Mouse (Mus musculus): ENCODE data around the gene Zdhhc18. TPM values are rescaled to one million over a fixed set of nuclear protein-coding genes. Genes with fewer than 3 reads are reported as not detected.

Gene Zdhhc18
- total and polyA plus RNA-seq, 3 experiments, result 6.7 to 15.6 TPM; not detected in 1

GRCm38 (mm10) chr4:133688417-133689067 is 38.6 kb upstream of the Zdhhc18 start:
- TF ChIP-seq POLR2A (IDR thresholded peaks at IDR 0.05; ENCODE audit: control insufficient read depth in 1 of 2, insufficient read depth in 1 of 2, low read depth in 1 of 2, low read length in 2 of 2, poor library complexity in 1 of 2) (peak in 1 of 2 experiments; percentile 39; a peak in 1 of 4 replicates), POLR2AphosphoS2 (IDR thresholded peaks at IDR 0.05; ENCODE audit: low read length) (no peak)
- no peaks in the 10 kb centered on the region for H3K4me1 ChIP-seq (ENCODE audit: control insufficient read depth in 1 of 2, insufficient read depth in 2 of 2, low read length in 2 of 2)

GRCm38 (mm10) chr4:133687126-133687525 is 37.2 kb upstream of the Zdhhc18 start:
- H3K9me3 ChIP-seq (replicated peaks; ENCODE audit: insufficient read depth, low read length), result no peaks in the 10 kb centered on the region
- TF ChIP-seq RCOR1 (IDR thresholded peaks at IDR 0.05; ENCODE audit: low read depth, low read length) (no peak), POLR2AphosphoS2 (IDR thresholded peaks at IDR 0.05; ENCODE audit: low read length) (0 out of 2 replicates have a peak, but pooled peaks have one; percentile 0)
- H3K9ac ChIP-seq (ENCODE audit: control insufficient read depth, low read depth, low read length, poor library complexity, severe bottlenecking), result no peak overlapping the region
- no peak overlapping the region for H3K27ac ChIP-seq (ENCODE audit: control insufficient read depth, low read depth, low read length)
- H3K36me3 ChIP-seq (ENCODE audit: control insufficient read depth in 1 of 2, insufficient read depth in 2 of 2, low read length in 2 of 2), result peaks cover 0 to 43% of the 10 kb centered on the region in 2 experiments; a peak in 2 of 4 replicates
- no peak overlapping the region for H3K4me3 ChIP-seq (ENCODE audit: control insufficient read depth in 1 of 2, insufficient read depth in 1 of 2, low read depth in 2 of 2, low read length in 2 of 2)
- no peaks in the 10 kb centered on the region for H3K4me1 ChIP-seq (ENCODE audit: control insufficient read depth in 1 of 2, insufficient read depth in 2 of 2, low read length in 2 of 2)
- no peaks in the 10 kb centered on the region for H3K27me3 ChIP-seq (ENCODE audit: control insufficient read depth in 1 of 2, insufficient read depth in 2 of 2, low read length in 2 of 2)
- no peak for DNase-seq (ENCODE audit: low read depth, low spot score)
- H3K79me2 ChIP-seq (ENCODE audit: control insufficient read depth, insufficient read depth, low read length, poor library complexity), result peaks cover 1% of the 10 kb centered on the region; the same call in 1 of the 2 replicates

More at GRCm38 (mm10) chr4:133688417-133689067, 38.6 kb upstream of the Zdhhc18 start:
- no peak for DNase-seq (ENCODE audit: low read depth, low spot score)
- no peak overlapping the region for H3K4me3 ChIP-seq (ENCODE audit: control insufficient read depth in 1 of 2, insufficient read depth in 1 of 2, low read depth in 2 of 2, low read length in 2 of 2)
- peaks cover 1% of the 10 kb centered on the region; the same call in 1 of the 2 replicates for H3K79me2 ChIP-seq (ENCODE audit: control insufficient read depth, insufficient read depth, low read length, poor library complexity)
- H3K9ac ChIP-seq (ENCODE audit: control insufficient read depth, low read depth, low read length, poor library complexity, severe bottlenecking), result no peak overlapping the region
- no peak overlapping the region for H3K27ac ChIP-seq (ENCODE audit: control insufficient read depth, low read depth, low read length)
- peaks cover 0 to 42% of the 10 kb centered on the region in 2 experiments; a peak in 2 of 4 replicates for H3K36me3 ChIP-seq (ENCODE audit: control insufficient read depth in 1 of 2, insufficient read depth in 2 of 2, low read length in 2 of 2)
- no peaks in the 10 kb centered on the region for H3K27me3 ChIP-seq (ENCODE audit: control insufficient read depth in 1 of 2, insufficient read depth in 2 of 2, low read length in 2 of 2)
- no peaks in the 10 kb centered on the region for H3K9me3 ChIP-seq (replicated peaks; ENCODE audit: insufficient read depth, low read length)

- Histone ChIP-seq H3K9me3 (replicated peaks; ENCODE audit: insufficient read depth, low read length) (no peaks in the 10 kb centered on the region), H3K4me1 (ENCODE audit: control insufficient read depth in 1 of 2, insufficient read depth in 2 of 2, low read length in 2 of 2) (no peaks in the 10 kb centered on the region), H3K4me3 (ENCODE audit: control insufficient read depth in 1 of 2, insufficient read depth in 1 of 2, low read depth in 2 of 2, low read length in 2 of 2) (no peak overlapping the region), H3K27me3 (ENCODE audit: control insufficient read depth in 1 of 2, insufficient read depth in 2 of 2, low read length in 2 of 2) (no peaks in the 10 kb centered on the region), H3K27ac (ENCODE audit: control insufficient read depth, low read depth, low read length) (no peak overlapping the region), H3K9ac (ENCODE audit: control insufficient read depth, low read depth, low read length, poor library complexity, severe bottlenecking) (no peak overlapping the region), H3K36me3 (ENCODE audit: control insufficient read depth in 1 of 2, insufficient read depth in 2 of 2, low read length in 2 of 2) (peaks cover 0 to 44% of the 10 kb centered on the region in 2 experiments; a peak in 2 of 4 replicates), H3K79me2 (ENCODE audit: control insufficient read depth, insufficient read depth, low read length, poor library complexity) (peaks cover 3% of the 10 kb centered on the region; the same call in 1 of the 2 replicates)
- DNase-seq (ENCODE audit: low read depth, low spot score), result no peak
- TF ChIP-seq POLR2A (IDR thresholded peaks at IDR 0.05; ENCODE audit: control insufficient read depth in 1 of 2, insufficient read depth in 1 of 2, low read depth in 1 of 2, low read length in 2 of 2, poor library complexity in 1 of 2), result 0 out of 4 replicates have a peak, but pooled peaks of 1 of the 2 experiments have one; percentile 1
- TF ChIP-seq ZNF384 (IDR thresholded peaks at IDR 0.05; ENCODE audit: low read depth, low read length), result no peak
Measured at GRCm38 (mm10) chr4:133686512-133686911, 36.6 kb upstream of the Zdhhc18 start.

GRCm38 (mm10) chr4:133680206-133680786 is 30.3 kb upstream of the Zdhhc18 start:
- TF ChIP-seq JUND (IDR thresholded peaks at IDR 0.05; ENCODE audit: low read depth, low read length) (no peak), MAX (IDR thresholded peaks at IDR 0.05; ENCODE audit: low read length) (no peak), NELFE (IDR thresholded peaks at IDR 0.05; ENCODE audit: low read depth, low read length) (no peak), MAFK (IDR thresholded peaks at IDR 0.05; ENCODE audit: borderline replicate concordance, low read depth, low read length) (no peak), TAL1 (IDR thresholded peaks at IDR 0.05; ENCODE audit: low read length) (no peak), TCF12 (IDR thresholded peaks at IDR 0.05; ENCODE audit: low read depth, low read length) (no peak), RCOR1 (IDR thresholded peaks at IDR 0.05; ENCODE audit: low read depth, low read length) (no peak), SIN3A (IDR thresholded peaks at IDR 0.05; ENCODE audit: low read length) (no peak), RAD21 (IDR thresholded peaks at IDR 0.05; ENCODE audit: low read depth, low read length) (no peak), MEF2A (IDR thresholded peaks at IDR 0.05; ENCODE audit: extremely low read depth, insufficient replicate concordance, low read depth, low read length, poor library complexity, severe bottlenecking) (no peak)
- DNase-seq (ENCODE audit: low read depth, low spot score), result no peak
- Histone ChIP-seq H3K27ac (ENCODE audit: control insufficient read depth, low read depth, low read length) (no peak overlapping the region), H3K9me3 (replicated peaks; ENCODE audit: insufficient read depth, low read length) (no peaks in the 10 kb centered on the region), H3K36me3 (ENCODE audit: control insufficient read depth in 1 of 2, insufficient read depth in 2 of 2, low read length in 2 of 2) (peaks cover 19 to 24% of the 10 kb centered on the region in 2 experiments), H3K79me2 (ENCODE audit: control insufficient read depth, insufficient read depth, low read length, poor library complexity) (peaks cover 1% of the 10 kb centered on the region; the same call in 1 of the 2 replicates), H3K4me3 (ENCODE audit: control insufficient read depth in 1 of 2, insufficient read depth in 1 of 2, low read depth in 2 of 2, low read length in 2 of 2) (no peak overlapping the region), H3K9ac (ENCODE audit: control insufficient read depth, low read depth, low read length, poor library complexity, severe bottlenecking) (no peak overlapping the region), H3K4me1 (ENCODE audit: control insufficient read depth in 1 of 2, insufficient read depth in 2 of 2, low read length in 2 of 2) (peaks cover 12 to 17% of the 10 kb centered on the region in 2 experiments), H3K27me3 (ENCODE audit: control insufficient read depth in 1 of 2, insufficient read depth in 2 of 2, low read length in 2 of 2) (no peaks in the 10 kb centered on the region)
